Mouse (Mus musculus) cortical plate, adult 2 months (tissue): Measurements from ENCODE around the gene Pgrmc2.

Source experiments
- CTCF ChIP-seq: fragments of 200-500 bp; IDR thresholded peaks from 2 replicates; pipeline ENCODE4 v1.5.1; 2011; ENCODE audit warnings: mild to moderate bottlenecking, control low read depth, low read length; ENCODE audit not compliant: insufficient read depth; ENCODE audit errors: extremely low read depth
- POLR2A ChIP-seq: fragments of 200-500 bp; IDR thresholded peaks from 2 replicates; pipeline ENCODE4 v1.6.1; 2011; ENCODE audit warnings: mild to moderate bottlenecking, low read length, control low read depth; ENCODE audit not compliant: insufficient read depth; ENCODE audit errors: extremely low read depth

GRCm38 (mm10) chr3:41101905-41102304 is 19.1 kb upstream of the Pgrmc2 start:
- TF ChIP-seq CTCF: no peak
- no peak for TF ChIP-seq POLR2A
